Mouse (Mus musculus): ENCODE data around the gene Pak1.

Gene Pak1

DNA sequence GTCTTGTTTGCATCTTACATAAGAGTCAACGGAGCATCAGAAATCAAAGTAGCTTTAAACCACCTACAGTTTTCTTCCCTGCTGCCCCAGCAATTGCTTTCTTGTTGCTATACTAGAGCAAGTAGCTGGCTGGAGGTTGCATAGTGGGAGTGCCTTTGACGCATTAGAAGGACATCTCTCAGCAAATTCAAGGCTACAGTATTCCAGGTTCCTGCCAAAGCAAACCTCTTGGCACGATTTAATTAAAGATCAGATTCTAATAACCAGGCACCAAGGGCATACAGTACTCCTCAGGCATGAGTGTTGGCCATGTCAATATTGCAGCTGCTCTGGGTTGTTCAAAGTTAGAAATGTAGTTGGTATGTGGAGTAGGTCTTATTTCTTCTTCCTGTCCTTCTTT lies 62.0 kb downstream of the Pak1 start:
- WGBS, result 40% methylated on average over 3 of the region's 3 CpGs

DNA sequence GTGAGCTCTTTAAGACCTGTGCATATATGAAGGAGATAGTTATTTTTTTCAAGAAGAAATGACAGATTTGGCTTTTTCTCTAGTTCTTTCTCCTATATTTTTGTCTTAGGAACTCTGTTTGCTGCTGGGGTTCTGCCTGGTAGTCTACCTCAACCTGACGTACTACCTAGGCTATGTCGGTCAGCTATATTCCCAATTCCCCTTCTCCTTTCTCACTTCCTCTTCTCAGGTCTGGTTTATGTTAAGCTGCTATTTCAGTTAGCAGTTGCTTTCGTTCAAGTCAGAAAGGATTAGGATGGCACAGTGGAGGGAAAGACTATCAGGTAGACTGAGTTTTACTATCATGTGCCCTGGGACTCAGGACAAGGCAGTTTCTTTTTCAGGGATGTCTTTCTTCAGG lies 75.2 kb downstream of the Pak1 start:
- WGBS, result 57% methylated on average over 3 of the region's 3 CpGs

GRCm38 (mm10) chr7:97864531-97864930 lies 76.2 kb downstream of the Pak1 start:
- WGBS, result 43% methylated on average over 1 of the region's 1 CpGs

- 60% methylated on average over 5 of the region's 5 CpGs for WGBS
Measured at GRCm38 (mm10) chr7:97867866-97868265, 79.5 kb downstream of the Pak1 start.

GRCm38 (mm10) chr7:97868766-97869165 lies 80.4 kb downstream of the Pak1 start:
- 72% methylated on average over 1 of the region's 1 CpGs for WGBS

GRCm38 (mm10) chr7:97872396-97872795 lies 84.1 kb downstream of the Pak1 start:
- 33% methylated on average over 4 of the region's 4 CpGs for WGBS

- 89% methylated on average over 7 of the region's 7 CpGs for WGBS
Measured at GRCm38 (mm10) chr7:97877846-97878538, 89.7 kb downstream of the Pak1 start.

- 39% methylated on average over 3 of the region's 3 CpGs for WGBS
Measured at GRCm38 (mm10) chr7:97911646-97912045, 123.3 kb downstream of the Pak1 start.

DNA sequence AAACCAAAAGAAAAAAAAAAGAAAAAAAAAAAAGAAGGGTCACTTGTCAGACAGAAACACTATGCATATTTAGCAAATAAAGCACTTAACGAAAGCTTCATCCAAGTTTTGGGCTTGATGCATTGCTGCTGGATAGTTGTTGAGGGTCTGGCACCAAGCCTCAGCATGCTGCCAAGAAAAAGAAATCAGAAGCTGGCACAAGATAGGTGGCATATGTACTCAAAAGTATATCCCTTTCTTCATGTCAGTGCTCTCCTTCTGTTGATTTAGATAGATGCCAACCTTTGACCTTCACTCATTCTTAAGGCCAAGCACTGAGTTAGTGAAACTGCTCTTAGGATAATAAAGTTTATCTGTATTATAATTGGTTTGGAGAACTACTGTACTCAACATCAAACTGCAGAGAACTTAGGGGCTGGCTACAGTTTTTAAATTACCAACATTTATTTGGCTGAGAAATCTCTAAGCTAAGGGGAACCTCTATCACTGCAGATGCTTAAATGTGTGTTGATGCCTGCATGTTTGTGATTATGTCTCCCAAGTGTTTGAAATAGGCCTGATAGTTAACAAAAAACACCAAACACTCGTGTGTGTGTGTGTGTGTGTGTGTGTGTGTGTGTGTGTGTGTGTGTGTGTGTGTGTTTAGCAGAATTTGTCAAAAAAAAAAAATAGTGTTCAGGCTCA lies 126.6 kb downstream of the Pak1 start:
- WGBS, result 41% methylated on average over 2 of the region's 2 CpGs

GRCm38 (mm10) chr7:97919742-97920141 lies 131.4 kb downstream of the Pak1 start, which contains the start of gene Gdpd4:
Gene Gdpd4 (plus strand): TSS chr7:97919955.
- 80% methylated on average over 12 of the region's 12 CpGs for WGBS

DNA sequence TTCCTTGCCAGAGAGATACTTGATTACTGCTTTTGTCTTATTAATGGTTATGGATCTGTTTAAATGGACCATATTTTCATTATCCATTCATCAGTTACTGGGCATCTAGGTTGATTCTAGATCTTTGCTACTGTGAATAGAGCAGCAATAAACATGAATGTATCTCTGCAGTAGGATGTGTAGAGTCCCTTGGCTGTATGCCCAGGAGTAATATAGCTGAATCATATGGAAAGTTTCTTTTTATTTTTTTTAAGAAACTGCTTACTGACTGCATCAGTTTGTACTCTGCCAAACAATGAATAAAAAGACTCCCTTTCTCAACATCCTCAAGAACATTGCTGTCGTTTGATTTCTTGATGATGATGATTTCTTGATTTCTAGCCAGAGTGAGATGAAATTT lies 137.5 kb downstream of the Pak1 start:
- WGBS, result 53% methylated on average over 1 of the region's 1 CpGs

- WGBS, result 77% methylated on average over 5 of the region's 5 CpGs
Measured at GRCm38 (mm10) chr7:97926978-97927377, 138.6 kb downstream of the Pak1 start.

DNA sequence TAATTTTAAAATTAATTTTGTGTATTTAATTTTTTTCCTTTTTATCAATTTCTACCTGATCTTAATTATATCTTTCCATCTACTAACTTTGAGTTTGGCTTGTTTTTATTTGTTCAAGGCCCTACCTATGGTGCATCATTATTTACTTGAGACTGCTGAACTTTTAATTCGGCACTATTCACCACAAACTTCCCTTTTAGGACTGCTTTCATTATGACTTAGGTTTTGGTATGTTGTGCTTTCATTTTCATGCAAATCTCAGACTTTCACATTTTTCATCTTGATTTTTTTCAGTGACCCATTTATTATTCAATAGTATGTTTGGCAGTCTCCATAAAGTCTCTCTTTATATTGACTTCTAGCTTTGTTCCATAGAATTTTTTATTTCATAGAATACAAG lies 156.1 kb downstream of the Pak1 start:
- 86% methylated on average over 1 of the region's 1 CpGs for WGBS

Data from cerebral cortex, adult 2 months (tissue).